Mouse (Mus musculus): ENCODE measurements at regions not wholly inside any gene's neighbourhood (a gene's known extent, or its start where the extent isn't known, plus 50 kb on each side); places are given as distances from the start of the nearest gene placed in this dataset.
A peak's percentile ranks its signal among the peaks of the same experiment; 100 is the strongest.

DNA sequence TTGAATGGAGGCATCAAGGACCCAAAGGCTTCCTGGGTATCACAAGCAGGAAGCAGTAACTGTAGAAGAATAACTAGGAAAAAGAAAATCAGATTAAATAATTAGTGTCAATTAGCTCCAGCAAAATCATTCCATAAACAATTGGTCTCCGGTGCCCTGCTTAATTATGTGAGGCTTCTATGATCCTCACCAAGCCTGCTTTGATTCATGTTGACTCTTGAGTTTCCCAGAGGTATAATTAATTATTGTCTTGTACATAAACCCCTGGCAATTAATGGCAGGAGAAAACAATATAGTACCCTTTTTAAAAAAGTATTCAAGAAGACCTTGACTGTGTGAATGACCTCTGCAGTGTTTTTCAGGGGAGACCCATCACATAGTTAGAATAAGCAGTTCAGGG, 61.5 kb upstream of the Sp8 start:
- Histone ChIP-seq H3K4me1 (replicated peaks; ENCODE audit: control insufficient read depth, insufficient read depth, low read length) (no peaks in the 10 kb centered on the region), H3K36me3 (ENCODE audit: control insufficient read depth, insufficient read depth, low read length) (no peaks in the 10 kb centered on the region), H3K4me3 (ENCODE audit: low read depth, low read length) (no peak overlapping the region), H3K9me3 (ENCODE audit: control insufficient read depth, low read length) (no peaks in the 10 kb centered on the region), H3K4me2 (ENCODE audit: low read depth, low read length, severe bottlenecking) (no peak overlapping the region), H3K9ac (ENCODE audit: low read length) (no peak overlapping the region), H3K27ac (ENCODE audit: low read depth, low read length) (no peak overlapping the region), H3K27me3 (ENCODE audit: control insufficient read depth, insufficient read depth, low read length) (no peaks in the 10 kb centered on the region; the same call in 1 of the 2 replicates)
- 33% methylated on average over 1 of the region's 1 CpGs for WGBS
- ATAC-seq (replicated peaks; ENCODE audit: low FRiP score): peak; percentile 66; the same call in 1 of the 2 replicates
- DNase-seq (ENCODE audit: low spot score): no peak

DNA sequence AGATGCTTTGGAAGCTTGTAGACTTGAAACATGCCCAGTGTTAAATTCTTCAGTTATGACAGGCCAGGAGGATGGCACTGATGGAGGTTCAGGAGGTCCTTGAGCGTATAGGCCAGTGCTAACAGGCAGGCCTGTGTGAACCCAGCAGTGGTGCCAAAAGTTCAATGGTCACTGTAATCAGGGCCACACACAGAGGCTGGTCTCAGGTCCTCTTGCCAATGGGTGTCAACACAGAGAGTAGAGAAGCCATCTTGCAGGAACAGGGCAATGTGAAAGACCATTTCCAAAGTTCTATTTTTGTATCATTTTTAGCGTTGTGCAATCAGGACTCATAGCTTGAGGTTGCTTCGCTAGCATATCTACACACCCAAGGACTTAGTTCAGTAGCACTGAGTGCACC, 64.2 kb upstream of the Sp8 start:
- Histone ChIP-seq H3K4me3 (ENCODE audit: low read depth, low read length) (no peak overlapping the region), H3K27me3 (ENCODE audit: control insufficient read depth, insufficient read depth, low read length) (no peaks in the 10 kb centered on the region; the same call in 1 of the 2 replicates), H3K27ac (ENCODE audit: low read depth, low read length) (no peak overlapping the region), H3K36me3 (ENCODE audit: control insufficient read depth, insufficient read depth, low read length) (no peaks in the 10 kb centered on the region), H3K4me2 (ENCODE audit: low read depth, low read length, severe bottlenecking) (no peak overlapping the region), H3K9me3 (ENCODE audit: control insufficient read depth, low read length) (no peaks in the 10 kb centered on the region), H3K9ac (ENCODE audit: low read length) (no peak overlapping the region), H3K4me1 (replicated peaks; ENCODE audit: control insufficient read depth, insufficient read depth, low read length) (no peaks in the 10 kb centered on the region)
- ATAC-seq (replicated peaks; ENCODE audit: low FRiP score): no peak
- no peak for DNase-seq (ENCODE audit: low spot score)
- 93% methylated on average over 3 of the region's 3 CpGs for WGBS

DNA sequence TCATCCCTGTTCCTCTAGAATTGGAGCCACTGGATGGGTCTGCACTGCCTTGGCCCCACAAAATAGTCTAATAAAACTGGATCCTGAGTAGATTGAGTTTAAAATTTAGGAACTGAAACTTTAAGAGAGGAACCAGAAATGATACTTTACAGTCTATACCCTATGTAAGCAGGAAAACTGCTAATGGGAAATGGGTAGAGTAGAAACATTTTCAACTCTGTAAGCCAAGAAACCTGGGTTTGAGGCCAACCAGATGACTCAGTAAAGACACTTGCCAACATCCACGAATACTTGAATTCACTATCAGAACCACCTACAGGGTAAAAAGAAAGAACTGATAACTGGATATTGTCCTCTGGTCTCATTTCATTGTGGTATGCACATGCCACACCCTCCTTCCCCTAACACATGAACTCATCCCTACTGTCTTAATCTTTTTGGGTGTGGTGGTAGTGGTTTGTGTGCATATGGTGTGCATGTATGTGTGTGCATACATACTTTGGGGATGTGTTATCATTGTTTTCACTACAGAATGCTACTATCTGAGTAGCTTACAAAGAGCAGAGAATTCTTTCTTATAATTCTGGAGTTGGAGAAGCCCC, 70.6 kb upstream of the Sp8 start:
- ATAC-seq (replicated peaks; ENCODE audit: low FRiP score) (no peak), DNase-seq (ENCODE audit: low spot score) (no peak)
- Histone ChIP-seq H3K4me1 (replicated peaks; ENCODE audit: control insufficient read depth, insufficient read depth, low read length) (no peaks in the 10 kb centered on the region), H3K36me3 (ENCODE audit: control insufficient read depth, insufficient read depth, low read length) (no peaks in the 10 kb centered on the region), H3K9ac (ENCODE audit: low read length) (no peak overlapping the region), H3K27me3 (ENCODE audit: control insufficient read depth, insufficient read depth, low read length) (no peaks in the 10 kb centered on the region), H3K4me3 (ENCODE audit: low read depth, low read length) (no peak overlapping the region), H3K27ac (ENCODE audit: low read depth, low read length) (no peak overlapping the region), H3K9me3 (ENCODE audit: control insufficient read depth, low read length) (no peaks in the 10 kb centered on the region), H3K4me2 (ENCODE audit: low read depth, low read length, severe bottlenecking) (no peak overlapping the region)
- WGBS: 68% methylated on average over 1 of the region's 1 CpGs

DNA sequence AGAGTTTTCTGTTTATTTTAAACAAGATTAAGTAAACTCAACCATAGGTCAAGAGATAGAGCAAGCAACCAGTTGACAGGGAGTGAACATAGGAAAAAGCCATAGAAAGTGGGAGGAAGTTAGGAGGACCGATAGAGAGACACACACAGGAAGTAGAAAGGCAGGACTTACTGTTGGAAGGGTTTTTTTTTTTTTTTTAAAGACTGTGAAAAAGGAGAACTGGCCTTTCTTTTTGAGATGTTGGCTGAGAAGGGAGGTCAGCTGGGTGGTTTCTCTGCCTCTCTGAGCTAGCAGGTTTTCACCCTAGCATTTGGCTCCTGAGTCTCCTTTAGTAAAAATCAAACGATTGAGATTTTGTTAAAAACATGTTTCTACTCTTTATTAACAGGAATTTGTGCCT, 73.3 kb upstream of the Sp8 start:
- H3K27me3 ChIP-seq (ENCODE audit: control insufficient read depth, insufficient read depth, low read length): no peaks in the 10 kb centered on the region
- H3K9me3 ChIP-seq (ENCODE audit: control insufficient read depth, low read length): no peaks in the 10 kb centered on the region
- ATAC-seq (replicated peaks; ENCODE audit: low FRiP score) (no peak), DNase-seq (ENCODE audit: low spot score) (no peak)
- 88% methylated on average over 2 of the region's 2 CpGs for WGBS
- no peak overlapping the region for H3K4me3 ChIP-seq (ENCODE audit: low read depth, low read length)
- H3K4me2 ChIP-seq (ENCODE audit: low read depth, low read length, severe bottlenecking): no peak overlapping the region
- no peaks in the 10 kb centered on the region for H3K4me1 ChIP-seq (replicated peaks; ENCODE audit: control insufficient read depth, insufficient read depth, low read length)
- no peak overlapping the region for H3K9ac ChIP-seq (ENCODE audit: low read length)
- H3K36me3 ChIP-seq (ENCODE audit: control insufficient read depth, insufficient read depth, low read length): no peaks in the 10 kb centered on the region
- H3K27ac ChIP-seq (ENCODE audit: low read depth, low read length): no peak overlapping the region

DNA sequence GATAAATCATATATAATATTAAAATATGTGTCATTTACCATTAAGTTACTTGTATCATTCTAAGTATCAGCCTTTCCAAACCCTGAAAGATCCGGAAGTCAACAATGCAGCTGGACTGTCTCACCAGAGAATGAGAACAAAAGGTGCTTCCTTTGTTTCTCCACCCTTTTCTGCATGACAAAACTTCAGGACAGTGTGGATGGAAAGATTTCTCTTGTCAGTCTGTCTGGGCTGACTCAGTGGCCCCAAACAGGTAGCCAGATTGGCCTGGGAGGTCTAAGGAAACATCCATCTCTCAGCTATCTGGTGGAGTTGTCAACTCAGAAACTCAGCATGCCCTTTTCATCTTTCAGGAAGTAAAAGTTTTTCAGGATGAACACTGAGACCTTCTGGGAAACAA, 79.7 kb upstream of the Sp8 start:
- DNase-seq (ENCODE audit: low spot score) (no peak), ATAC-seq (replicated peaks; ENCODE audit: low FRiP score) (no peak)
- Histone ChIP-seq H3K36me3 (ENCODE audit: control insufficient read depth, insufficient read depth, low read length) (no peaks in the 10 kb centered on the region), H3K27me3 (ENCODE audit: control insufficient read depth, insufficient read depth, low read length) (no peaks in the 10 kb centered on the region), H3K9me3 (ENCODE audit: control insufficient read depth, low read length) (no peaks in the 10 kb centered on the region), H3K4me2 (ENCODE audit: low read depth, low read length, severe bottlenecking) (no peak overlapping the region), H3K9ac (ENCODE audit: low read length) (no peak overlapping the region), H3K27ac (ENCODE audit: low read depth, low read length) (no peak overlapping the region), H3K4me1 (replicated peaks; ENCODE audit: control insufficient read depth, insufficient read depth, low read length) (no peaks in the 10 kb centered on the region), H3K4me3 (ENCODE audit: low read depth, low read length) (no peak overlapping the region)
- WGBS: 81% methylated on average over 1 of the region's 1 CpGs

DNA sequence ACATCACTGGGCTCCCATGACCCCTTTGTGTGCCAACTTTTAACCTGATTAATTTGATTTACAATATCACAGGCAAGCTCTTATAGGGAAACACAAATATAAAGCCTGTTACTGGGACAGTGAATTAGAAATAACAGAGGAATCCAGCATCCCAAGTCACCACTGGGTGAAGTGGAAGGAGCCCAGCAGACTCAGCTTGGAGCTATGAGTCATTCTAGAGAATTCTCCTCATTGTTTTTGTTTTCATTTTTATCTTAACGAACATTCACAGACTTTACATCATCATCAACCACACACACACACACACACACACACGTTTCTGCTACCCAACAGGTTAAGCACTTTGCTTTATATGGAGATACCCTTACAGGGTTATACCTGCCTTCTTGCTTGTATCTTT, 92.1 kb upstream of the Sp8 start:
- ATAC-seq (replicated peaks; ENCODE audit: low FRiP score) (no peak), DNase-seq (ENCODE audit: low spot score) (no peak)
- Histone ChIP-seq H3K36me3 (ENCODE audit: control insufficient read depth, insufficient read depth, low read length) (no peaks in the 10 kb centered on the region), H3K4me3 (ENCODE audit: low read depth, low read length) (no peak overlapping the region), H3K9ac (ENCODE audit: low read length) (no peak overlapping the region), H3K27ac (ENCODE audit: low read depth, low read length) (no peak overlapping the region), H3K4me2 (ENCODE audit: low read depth, low read length, severe bottlenecking) (no peak overlapping the region), H3K4me1 (replicated peaks; ENCODE audit: control insufficient read depth, insufficient read depth, low read length) (no peaks in the 10 kb centered on the region), H3K27me3 (ENCODE audit: control insufficient read depth, insufficient read depth, low read length) (no peaks in the 10 kb centered on the region), H3K9me3 (ENCODE audit: control insufficient read depth, low read length) (no peaks in the 10 kb centered on the region)
- 86% methylated on average over 2 of the region's 2 CpGs for WGBS

DNA sequence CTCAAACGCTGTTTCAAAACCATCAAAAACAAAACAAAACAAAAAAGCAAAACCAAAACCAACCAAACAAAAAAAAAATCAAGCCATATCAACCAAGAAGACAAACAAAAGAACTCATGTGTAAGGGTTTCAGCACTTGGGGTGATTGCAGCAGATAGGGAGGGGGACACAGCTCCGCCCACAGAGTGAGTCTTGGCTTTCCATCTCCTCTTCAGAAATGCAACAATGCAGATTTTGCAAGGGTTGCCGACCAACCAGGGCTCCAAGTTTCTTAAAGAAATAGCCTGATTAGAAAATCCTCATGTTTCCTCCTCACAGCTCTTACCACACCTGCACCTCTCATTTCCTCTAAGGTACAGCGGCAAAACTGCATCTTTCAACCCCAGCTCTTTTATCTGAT, 107.0 kb upstream of the Sp8 start:
- H3K27me3 ChIP-seq (ENCODE audit: control insufficient read depth, insufficient read depth, low read length): no peaks in the 10 kb centered on the region
- no peak overlapping the region for H3K9ac ChIP-seq (ENCODE audit: low read length)
- no peak overlapping the region for H3K27ac ChIP-seq (ENCODE audit: low read depth, low read length)
- WGBS: 80% methylated on average over 4 of the region's 4 CpGs
- no peak overlapping the region for H3K4me3 ChIP-seq (ENCODE audit: low read depth, low read length)
- no peak overlapping the region for H3K4me2 ChIP-seq (ENCODE audit: low read depth, low read length, severe bottlenecking)
- H3K9me3 ChIP-seq (ENCODE audit: control insufficient read depth, low read length): no peaks in the 10 kb centered on the region
- H3K4me1 ChIP-seq (replicated peaks; ENCODE audit: control insufficient read depth, insufficient read depth, low read length): no peaks in the 10 kb centered on the region
- no peak for DNase-seq (ENCODE audit: low spot score)
- no peaks in the 10 kb centered on the region for H3K36me3 ChIP-seq (ENCODE audit: control insufficient read depth, insufficient read depth, low read length)
- no peak for ATAC-seq (replicated peaks; ENCODE audit: low FRiP score)

DNA sequence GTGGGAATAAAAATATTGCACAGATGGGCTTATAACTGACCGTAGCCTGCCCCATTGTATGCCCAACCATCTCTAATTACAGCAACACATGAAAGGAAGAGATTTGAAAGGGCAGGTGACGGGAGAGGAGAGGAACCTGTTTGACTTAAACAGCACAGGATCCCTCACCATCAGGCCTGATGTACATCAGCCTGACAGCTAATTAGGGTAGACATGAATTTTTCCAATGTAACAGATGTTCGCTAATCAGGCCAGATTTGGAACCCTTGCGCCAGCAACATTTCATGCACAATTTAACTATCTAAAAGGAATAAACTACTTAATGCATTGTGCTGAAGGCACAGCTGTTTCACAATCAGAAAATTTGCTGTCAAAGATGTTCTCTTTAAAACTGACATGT, 120.2 kb upstream of the Sp8 start:
- Histone ChIP-seq H3K27ac (ENCODE audit: low read depth, low read length) (no peak overlapping the region), H3K9ac (ENCODE audit: low read length) (no peak overlapping the region), H3K4me3 (ENCODE audit: low read depth, low read length) (no peak overlapping the region), H3K9me3 (ENCODE audit: control insufficient read depth, low read length) (no peaks in the 10 kb centered on the region), H3K27me3 (ENCODE audit: control insufficient read depth, insufficient read depth, low read length) (peaks cover 7% of the 10 kb centered on the region; the same call in 1 of the 2 replicates), H3K36me3 (ENCODE audit: control insufficient read depth, insufficient read depth, low read length) (no peaks in the 10 kb centered on the region), H3K4me2 (ENCODE audit: low read depth, low read length, severe bottlenecking) (no peak overlapping the region), H3K4me1 (replicated peaks; ENCODE audit: control insufficient read depth, insufficient read depth, low read length) (peaks cover 3% of the 10 kb centered on the region; the same call in 1 of the 2 replicates)
- ATAC-seq (replicated peaks; ENCODE audit: low FRiP score) (peak; percentile 40; the same call in 1 of the 2 replicates), DNase-seq (ENCODE audit: low spot score) (no peak)
- 54% methylated on average over 4 of the region's 4 CpGs for WGBS

DNA sequence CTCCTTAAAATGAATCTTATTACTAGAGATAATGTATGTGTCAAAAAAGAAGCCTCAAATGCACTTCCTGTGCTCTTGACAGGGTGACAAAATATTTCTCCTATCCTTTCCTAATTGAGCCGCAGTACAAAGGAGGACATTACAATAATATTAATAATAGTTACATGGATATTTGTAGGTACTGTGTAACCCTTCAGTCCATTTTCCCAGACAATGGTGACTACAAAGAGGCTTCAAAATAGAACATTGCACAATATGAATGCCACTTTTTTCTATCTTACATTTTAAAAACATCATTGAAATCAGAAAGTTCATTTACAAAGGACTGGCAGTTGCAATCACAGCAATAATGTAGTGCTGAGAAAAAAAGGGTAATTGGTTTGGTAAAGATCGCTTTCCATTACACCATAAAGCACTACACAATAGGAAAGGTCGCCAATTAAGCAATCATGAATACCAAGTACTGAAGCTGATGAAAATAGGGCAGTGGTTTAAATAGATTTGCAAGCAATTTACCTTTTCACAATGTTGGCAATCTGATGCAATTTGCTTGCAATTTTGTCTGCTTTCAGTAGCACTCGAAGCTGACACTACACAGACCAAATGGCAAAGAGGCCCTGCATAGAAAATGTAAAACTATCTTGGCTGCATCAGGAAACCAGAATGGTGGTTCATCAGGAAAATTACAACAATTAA, 126.1 kb upstream of the Sp8 start:
- Histone ChIP-seq H3K9me3 (ENCODE audit: control insufficient read depth, low read length) (no peaks in the 10 kb centered on the region), H3K27ac (ENCODE audit: low read depth, low read length) (no peak overlapping the region), H3K9ac (ENCODE audit: low read length) (no peak overlapping the region), H3K36me3 (ENCODE audit: control insufficient read depth, insufficient read depth, low read length) (no peaks in the 10 kb centered on the region), H3K4me3 (ENCODE audit: low read depth, low read length) (no peak overlapping the region), H3K4me1 (replicated peaks; ENCODE audit: control insufficient read depth, insufficient read depth, low read length) (no peaks in the 10 kb centered on the region; the same call in 1 of the 2 replicates), H3K4me2 (ENCODE audit: low read depth, low read length, severe bottlenecking) (no peak overlapping the region), H3K27me3 (ENCODE audit: control insufficient read depth, insufficient read depth, low read length) (peaks cover 11% of the 10 kb centered on the region)
- peak; percentile 87 for ATAC-seq (replicated peaks; ENCODE audit: low FRiP score)
- no peak for DNase-seq (ENCODE audit: low spot score)
- WGBS: 26% methylated on average over 4 of the region's 4 CpGs

Data from forebrain, embryonic 11.5 days (tissue).